In the genomic region with DNA sequence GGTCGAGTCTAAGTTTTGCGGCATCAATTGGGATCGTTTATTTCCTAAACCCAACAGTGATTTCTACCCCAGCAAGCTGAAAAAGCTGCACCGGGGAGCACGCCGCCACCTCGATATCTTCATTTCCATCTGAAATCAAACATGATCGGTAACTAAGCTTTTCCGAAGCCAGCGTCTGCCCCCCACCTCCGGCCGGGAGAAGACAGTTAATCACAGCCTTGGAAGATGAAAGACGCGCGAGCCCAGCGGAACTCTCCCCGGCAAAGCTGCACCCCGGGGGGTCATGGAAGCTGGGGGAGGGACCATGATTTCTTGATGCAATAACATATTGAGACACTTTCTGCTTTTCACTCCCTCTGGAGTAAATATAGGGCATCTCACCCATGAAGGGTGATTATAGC, we compare ENCODE assay signal across 8 mouse cellular contexts.
DNase-seq lines count a peak whose midpoint lies in the region; ATAC-seq and TF ChIP-seq lines count a peak whose summit lies in the region.

No protein-coding gene starts in this region.

- H3K4me1 ChIP-seq in kidney, embryonic 16.5 days (ENCODE audit: insufficient read depth, low read length), result peaks cover 12% of the 10 kb centered on the region
- peaks cover 46% of the 10 kb centered on the region for H3K4me1 ChIP-seq in hindbrain, embryonic 14.5 days (replicated peaks; ENCODE audit: control insufficient read depth, insufficient read depth, low read length)
- H3K4me1 ChIP-seq in intestine, embryonic 16.5 days (ENCODE audit: control insufficient read depth, insufficient read depth, low read length), result peaks cover 8% of the 10 kb centered on the region

- H3K9ac ChIP-seq in kidney, embryonic 16.5 days (replicated peaks; ENCODE audit: low read length), result no peak overlapping the region
- peak overlapping the region; percentile 44 for H3K9ac ChIP-seq in hindbrain, embryonic 14.5 days
- H3K9ac ChIP-seq in intestine, embryonic 16.5 days (ENCODE audit: low read depth, low read length), result no peak overlapping the region

- no peak for ATAC-seq in kidney, embryonic 16.5 days (ENCODE audit: low FRiP score, low TSS enrichment)
- ATAC-seq in hindbrain, embryonic 14.5 days (ENCODE audit: low FRiP score), result no peak
- ATAC-seq in activated CD4-positive, CD25-positive, alpha-beta regulatory T cell, adult 4 months, result no peak
- ATAC-seq in intestine, embryonic 16.5 days, result no peak

- no peaks in the 10 kb centered on the region for H3K9me3 ChIP-seq in kidney, embryonic 16.5 days (ENCODE audit: low read length)
- H3K9me3 ChIP-seq in hindbrain, embryonic 14.5 days (ENCODE audit: control insufficient read depth, low read length), result no peaks in the 10 kb centered on the region
- H3K9me3 ChIP-seq in intestine, embryonic 16.5 days (ENCODE audit: control insufficient read depth, low read length), result no peaks in the 10 kb centered on the region

- no peaks in the 10 kb centered on the region for H3K36me3 ChIP-seq in kidney, embryonic 16.5 days (ENCODE audit: insufficient read depth, low read length)
- no peaks in the 10 kb centered on the region for H3K36me3 ChIP-seq in hindbrain, embryonic 14.5 days (replicated peaks; ENCODE audit: control insufficient read depth, insufficient read depth)
- H3K36me3 ChIP-seq in intestine, embryonic 16.5 days (ENCODE audit: control insufficient read depth, insufficient read depth, low read length), result no peaks in the 10 kb centered on the region

- no peak for TF ChIP-seq CTCF in gastrocnemius, adult 2 months (IDR thresholded peaks at IDR 0.05)

- H3K27ac ChIP-seq in kidney, embryonic 16.5 days (ENCODE audit: low read length), result no peak overlapping the region
- H3K27ac ChIP-seq in hindbrain, embryonic 14.5 days, result peak overlapping the region; percentile 73
- H3K27ac ChIP-seq in gastrocnemius, adult 2 months, result no peak overlapping the region
- no peak overlapping the region for H3K27ac ChIP-seq in intestine, embryonic 16.5 days (ENCODE audit: low read length)

- intact Hi-C loops in gastrocnemius, adult 2 months (cut with DNase I), result no loop called here

- H3K27me3 ChIP-seq in kidney, embryonic 16.5 days (ENCODE audit: insufficient read depth, low read length), result peaks cover 70% of the 10 kb centered on the region
- H3K27me3 ChIP-seq in hindbrain, embryonic 14.5 days (ENCODE audit: control insufficient read depth, insufficient read depth, low read length), result peaks cover 17% of the 10 kb centered on the region
- peaks cover 33% of the 10 kb centered on the region for H3K27me3 ChIP-seq in intestine, embryonic 16.5 days (replicated peaks; ENCODE audit: control insufficient read depth, insufficient read depth, low read length)

- H3K4me3 ChIP-seq in kidney, embryonic 16.5 days (ENCODE audit: low read length), result peak overlapping the region; percentile 23
- peak overlapping the region; percentile 19 for H3K4me3 ChIP-seq in hindbrain, embryonic 14.5 days (replicated peaks; ENCODE audit: low read length)
- no peak overlapping the region for H3K4me3 ChIP-seq in gastrocnemius, adult 2 months
- H3K4me3 ChIP-seq in intestine, embryonic 16.5 days (ENCODE audit: low read length), result no peak overlapping the region

- WGBS in kidney, embryonic 16.5 days, result under 1% methylated on average over 18 of the region's 18 CpGs
- WGBS in hindbrain, embryonic 14.5 days, result under 1% methylated on average over 18 of the region's 18 CpGs
- WGBS in intestine, embryonic 16.5 days, result 1% methylated on average over 18 of the region's 18 CpGs

- DNase-seq in kidney, adult 8-10 months, result no peak
- peak; percentile 32 to 49 for DNase-seq in adrenal gland, postnatal 36 days
- peak; percentile 53 for DNase-seq in hindbrain, embryonic 14.5 days (ENCODE audit: low spot score)
- peak; percentile 39 for DNase-seq in naive thymus-derived CD4-positive, alpha-beta T cell, adult 2 months (ENCODE audit: low read depth)
- DNase-seq in gastrocnemius, adult 2 months, result no peak

- H3K4me2 ChIP-seq in kidney, embryonic 16.5 days (replicated peaks; ENCODE audit: low read depth, low read length), result no peak overlapping the region
- peak overlapping the region; percentile 53 for H3K4me2 ChIP-seq in hindbrain, embryonic 14.5 days (replicated peaks)
- no peak overlapping the region for H3K4me2 ChIP-seq in intestine, embryonic 16.5 days (ENCODE audit: low read depth, low read length)

Comparison
In these comparisons a context has a peak if more than half of its experiments do, and no peak if none do; other contexts are left out.
1. H3K4me3 ChIP-seq: peak in kidney, embryonic 16.5 days (single experiment) and hindbrain, embryonic 14.5 days (single experiment); none in gastrocnemius, adult 2 months (single experiment) and intestine, embryonic 16.5 days (single experiment).
2. DNase-seq: peak in adrenal gland, postnatal 36 days (2 of 2), hindbrain, embryonic 14.5 days (single experiment) and naive thymus-derived CD4-positive, alpha-beta T cell, adult 2 months (single experiment); none in kidney, adult 8-10 months (0 of 2) and gastrocnemius, adult 2 months (single experiment).